Mouse (Mus musculus) retina, embryonic 14.5 days (tissue): ENCODE results near the gene Gpc6.

Experiments used
- DNase-seq: peaks from one replicate; pipeline ENCODE4 v3.0.0-alpha.2; 2015; ENCODE audit warnings: low spot score

Gpc6 gene

DNA sequence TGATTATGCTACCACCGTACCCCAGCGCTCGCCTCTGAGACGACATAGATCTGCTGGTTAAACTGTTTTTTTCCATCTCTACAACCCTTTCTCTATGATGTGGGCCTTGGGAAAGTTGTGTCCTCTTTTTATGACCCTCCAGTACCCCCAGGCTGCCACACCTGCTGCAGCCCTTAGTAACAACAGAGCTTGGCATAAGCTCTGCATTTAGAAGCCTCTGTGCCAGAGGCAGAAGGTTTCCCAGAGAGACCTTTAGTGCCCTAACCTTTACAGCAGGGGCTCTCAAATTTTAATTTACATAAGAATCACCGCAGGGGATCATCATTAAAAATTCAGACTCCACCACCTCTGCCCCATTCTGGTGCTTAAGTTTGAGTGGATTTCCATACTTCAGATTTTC lies 875.3 kb downstream of the Gpc6 start:
- no peak for DNase-seq

DNA sequence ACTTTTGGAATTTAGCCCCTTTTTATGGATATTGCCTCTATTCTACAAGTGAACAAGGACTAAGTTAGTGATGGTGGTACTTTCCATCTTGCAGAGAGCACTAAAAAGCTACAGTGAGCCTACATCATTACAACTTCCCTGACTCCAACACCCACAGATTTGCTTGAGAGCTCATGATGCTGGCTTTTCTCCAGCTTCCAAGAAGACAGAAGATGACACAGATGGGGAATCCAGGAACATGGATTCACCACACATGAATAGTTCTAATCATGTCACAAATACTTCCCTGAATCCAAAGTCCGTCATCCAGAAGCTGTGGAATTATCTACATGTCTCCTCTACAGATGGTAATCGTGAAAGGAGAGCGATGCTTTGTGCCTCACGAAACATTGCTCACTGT lies 882.7 kb downstream of the Gpc6 start:
- DNase-seq = no peak

DNA sequence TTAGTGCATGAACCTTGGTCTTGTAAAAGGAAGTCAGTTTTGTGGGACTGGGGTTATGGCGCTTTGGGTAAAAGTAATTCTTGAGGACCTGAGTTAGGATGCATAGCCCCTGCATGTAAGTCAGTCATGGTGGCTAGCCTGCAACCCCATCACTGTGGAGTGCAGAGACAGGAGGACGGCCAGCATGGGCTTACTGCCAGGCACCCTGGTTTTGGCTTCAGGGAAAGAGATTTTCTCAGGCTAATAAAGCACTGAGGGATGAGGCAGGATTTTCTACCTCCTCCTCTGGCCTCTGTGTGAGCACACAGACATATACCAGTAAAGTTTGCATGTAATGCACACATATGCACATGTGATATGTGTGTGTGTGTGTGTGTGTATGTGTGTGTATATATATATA lies 883.2 kb downstream of the Gpc6 start:
- DNase-seq = no peak

DNA sequence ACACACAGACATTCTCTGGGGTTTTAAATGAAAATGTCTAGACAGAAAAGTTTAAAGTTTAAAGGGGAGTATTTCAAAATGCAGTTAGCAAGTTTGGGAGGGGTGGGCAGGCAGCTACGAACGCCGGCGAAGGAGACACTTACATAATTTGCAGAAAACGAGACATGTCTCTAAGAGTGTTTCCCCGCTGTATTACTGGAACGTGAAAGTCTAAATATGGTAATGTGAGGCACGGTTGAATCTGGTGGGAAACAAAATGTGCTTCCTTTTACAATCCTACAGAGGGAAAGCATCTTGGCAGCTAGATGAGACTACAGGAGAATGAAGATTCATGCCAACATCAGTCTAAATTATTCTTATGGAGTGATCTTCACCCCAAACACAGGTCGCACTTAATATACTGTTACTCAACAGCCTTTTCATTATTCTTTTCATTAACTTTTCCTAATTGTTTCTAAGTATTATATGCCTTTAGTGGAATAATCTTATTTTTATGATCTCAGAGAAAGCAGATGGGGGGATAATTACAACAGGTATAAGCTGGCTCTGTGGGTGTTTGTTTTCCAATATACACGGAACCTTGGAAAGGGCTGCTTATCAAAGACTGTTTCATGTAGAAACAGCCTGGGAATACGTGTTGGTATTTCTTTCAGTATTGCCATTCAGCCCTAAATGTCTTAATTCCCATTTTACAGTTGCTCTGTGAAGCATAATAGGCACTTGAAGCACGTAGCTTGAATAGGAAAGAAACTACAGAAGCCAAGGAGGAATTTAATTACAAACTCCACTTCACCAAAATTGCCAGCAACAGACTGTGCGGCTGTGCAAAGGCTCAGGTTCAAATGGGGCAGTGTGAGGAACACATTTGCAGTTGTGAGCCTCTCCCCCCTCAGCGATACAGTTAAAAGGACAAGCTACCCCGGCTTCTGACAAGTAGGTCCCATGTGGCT lies 885.5 kb downstream of the Gpc6 start:
- no peak for DNase-seq

DNA sequence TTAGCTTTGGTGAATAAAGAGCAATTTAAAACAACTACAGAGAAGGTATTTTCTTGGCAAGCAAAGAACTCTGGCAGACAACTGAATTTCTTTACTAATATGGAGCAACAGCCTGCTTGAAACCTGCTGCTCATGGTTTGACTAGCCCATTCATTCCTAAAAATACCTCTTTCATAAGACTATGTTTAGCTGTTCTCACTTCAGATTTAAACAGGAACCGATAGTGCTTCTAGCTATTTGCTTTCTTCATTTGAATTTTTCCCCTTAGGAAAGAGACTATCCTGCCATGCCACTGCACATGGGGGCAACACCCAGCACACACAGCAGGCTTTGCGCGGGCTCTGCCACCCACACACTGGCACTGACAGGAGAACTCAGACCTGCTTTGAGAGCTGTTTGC lies 888.4 kb downstream of the Gpc6 start:
- DNase-seq = no peak

DNA sequence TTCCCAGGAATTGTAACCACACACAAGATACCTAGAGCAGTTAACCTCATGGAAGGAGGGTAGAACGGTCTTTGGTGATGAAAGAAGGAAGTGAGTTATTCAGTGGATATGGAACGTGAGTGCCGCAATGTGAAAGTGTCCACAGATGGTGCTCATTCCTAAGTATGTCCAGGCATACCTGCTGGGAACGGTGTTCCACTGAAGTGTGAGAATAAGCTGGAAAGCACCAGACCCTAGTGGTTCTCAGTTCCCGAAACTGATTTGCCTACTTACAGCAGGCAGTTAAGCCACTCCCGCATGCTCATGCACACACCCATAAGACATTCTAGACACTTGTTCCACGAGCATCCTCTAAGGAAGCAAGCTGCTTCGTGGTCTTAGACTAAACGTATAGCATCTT lies 890.9 kb downstream of the Gpc6 start:
- no peak for DNase-seq

DNA sequence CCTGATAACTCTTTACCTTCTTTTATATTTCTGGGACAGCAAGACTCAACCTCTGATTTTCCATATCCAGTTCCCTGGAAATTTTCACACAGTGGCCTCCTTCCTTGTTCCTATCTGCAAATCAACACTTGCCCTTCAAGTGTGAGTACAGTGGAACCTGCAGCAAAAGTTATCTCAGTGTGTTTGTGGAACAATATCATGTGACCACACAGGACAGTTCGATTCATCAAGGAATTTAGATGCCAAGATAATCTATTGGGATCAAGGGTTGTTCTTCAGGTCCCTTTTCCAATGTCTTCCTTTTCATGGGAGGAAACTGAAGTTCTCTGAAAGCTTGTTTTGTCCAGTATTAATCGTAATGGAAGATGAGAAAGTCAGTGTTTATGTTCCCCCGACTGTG lies 891.6 kb downstream of the Gpc6 start:
- DNase-seq = no peak

DNA sequence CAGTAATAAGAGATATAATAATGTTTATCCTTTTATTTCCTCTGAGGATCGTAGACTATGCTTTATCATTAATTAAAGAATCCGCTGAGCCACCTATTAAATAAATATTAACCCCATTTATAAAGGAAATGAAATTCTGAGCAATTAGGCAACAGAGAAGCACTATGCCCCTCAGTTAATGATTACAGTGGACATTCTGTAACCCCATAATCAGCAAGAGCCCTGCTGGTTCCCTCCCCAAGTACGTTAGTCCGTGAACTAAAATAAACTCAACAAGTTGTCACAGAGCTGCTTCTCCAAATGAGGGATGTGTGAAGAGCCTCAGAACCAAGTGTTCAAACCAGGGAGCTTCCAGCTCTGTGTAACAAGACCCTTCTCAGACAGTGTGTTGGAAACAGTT lies 892.1 kb downstream of the Gpc6 start:
- DNase-seq = no peak

DNA sequence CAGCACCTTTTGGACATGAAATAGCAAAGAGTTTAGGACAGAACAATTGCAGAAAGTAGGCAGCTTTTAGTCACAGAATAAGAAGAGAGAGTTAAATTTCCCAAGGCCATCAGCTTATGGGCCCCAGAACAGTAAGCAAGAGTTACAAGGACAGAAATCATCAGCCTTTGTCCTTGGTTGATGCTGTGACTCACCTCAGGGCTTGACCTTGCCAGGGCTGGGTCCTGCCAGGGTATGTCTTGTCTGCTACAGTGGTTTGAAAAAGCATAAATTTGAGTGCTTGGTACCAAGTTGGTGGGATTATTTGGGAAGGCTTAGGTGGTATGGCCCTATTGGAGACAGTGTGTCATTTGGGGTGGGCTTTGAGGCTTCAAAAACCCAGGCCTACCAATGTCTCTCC lies 899.4 kb downstream of the Gpc6 start:
- no peak for DNase-seq

DNA sequence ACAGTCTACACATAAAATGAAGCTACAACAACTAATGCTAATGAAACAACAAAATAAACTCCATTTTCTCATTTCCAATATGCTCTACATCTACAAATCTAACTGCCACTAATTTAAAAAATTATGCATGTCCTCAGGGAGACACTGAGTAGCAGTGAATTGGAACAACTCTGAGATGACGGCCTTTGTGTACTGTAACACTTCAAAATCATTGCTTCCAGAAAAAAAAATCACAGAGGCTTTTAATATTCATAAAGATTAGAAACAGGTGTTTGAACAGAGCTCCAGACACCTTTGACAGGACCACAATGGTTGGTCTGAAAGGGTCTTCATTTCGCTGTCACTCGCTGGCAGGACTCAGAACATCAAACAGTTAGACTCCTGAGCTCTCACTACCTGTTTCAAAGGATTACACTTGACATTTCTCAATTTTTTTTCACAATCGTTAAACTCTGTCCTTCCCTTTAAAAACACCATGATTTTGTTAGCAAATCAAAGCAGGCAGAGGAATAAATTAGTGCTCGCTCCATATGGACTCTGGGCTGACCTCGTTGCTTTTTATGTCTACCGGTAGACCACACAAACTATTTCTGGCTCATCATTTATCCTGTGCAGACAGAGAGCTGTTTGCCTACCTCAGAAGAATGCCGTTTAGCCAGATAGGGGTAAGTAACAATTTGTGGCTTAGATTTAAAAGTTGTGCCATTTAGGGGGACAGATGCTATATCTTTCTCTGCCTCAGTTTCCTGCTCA lies 901.4 kb downstream of the Gpc6 start:
- no peak for DNase-seq

DNA sequence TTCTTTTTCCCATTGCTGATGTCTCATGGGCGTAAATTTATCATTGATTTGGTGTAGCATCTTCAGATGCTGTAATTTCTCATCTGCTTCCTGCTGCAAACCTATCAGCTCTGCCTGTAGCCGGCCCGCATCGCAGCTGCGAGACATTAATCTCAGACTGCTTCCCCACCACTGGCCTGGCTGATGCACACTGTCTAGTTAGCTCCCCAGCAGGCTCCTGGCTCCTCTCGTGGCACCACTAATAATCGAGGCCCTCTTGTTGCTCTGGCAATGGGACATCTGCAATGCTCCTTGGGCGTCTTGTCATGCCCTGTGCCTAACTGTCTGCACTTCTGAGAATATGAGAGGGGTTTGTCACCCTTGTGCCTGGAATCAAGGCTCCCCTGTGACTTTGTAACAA lies 906.2 kb downstream of the Gpc6 start:
- no peak for DNase-seq

DNA sequence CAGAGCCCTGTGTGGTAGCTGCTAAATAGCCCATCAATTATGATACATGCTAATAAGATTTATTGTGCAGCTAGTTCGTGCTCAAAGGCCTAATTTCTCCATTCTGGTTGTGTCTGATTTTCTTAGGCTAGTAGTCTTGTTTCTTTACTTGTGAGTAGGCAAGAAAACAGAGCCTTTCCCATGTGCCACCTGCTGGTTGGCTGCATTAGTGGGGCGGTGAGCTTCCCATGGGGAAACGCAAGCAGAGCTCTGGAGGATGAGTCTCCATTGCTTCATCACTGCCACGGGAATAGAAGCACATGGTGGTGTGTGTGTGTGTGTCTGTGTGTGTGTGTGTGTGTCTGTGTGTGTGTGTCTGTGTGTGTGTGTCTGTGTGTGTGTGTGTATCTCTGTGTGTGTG lies 906.6 kb downstream of the Gpc6 start:
- DNase-seq = peak; percentile 26

DNA sequence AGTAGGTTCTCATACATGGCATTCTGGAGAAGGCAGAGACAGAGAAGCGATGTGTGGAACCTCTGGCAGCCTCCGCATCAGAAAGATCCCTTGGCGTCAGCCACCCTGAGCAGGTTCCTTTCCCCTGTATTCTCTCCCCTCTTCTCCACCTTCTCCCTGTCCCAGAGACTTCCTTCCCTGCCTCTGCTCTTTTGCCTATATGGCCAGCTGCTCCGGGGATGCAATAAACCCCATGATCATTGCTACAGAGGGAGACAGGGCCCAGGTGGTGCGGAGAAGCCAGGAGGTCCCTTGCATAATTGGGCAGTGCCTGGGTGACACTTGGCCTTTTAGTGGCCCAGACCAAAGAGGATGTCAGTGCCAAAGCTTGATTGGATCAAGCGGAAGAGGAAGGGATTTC lies 910.4 kb downstream of the Gpc6 start:
- DNase-seq = no peak

DNA sequence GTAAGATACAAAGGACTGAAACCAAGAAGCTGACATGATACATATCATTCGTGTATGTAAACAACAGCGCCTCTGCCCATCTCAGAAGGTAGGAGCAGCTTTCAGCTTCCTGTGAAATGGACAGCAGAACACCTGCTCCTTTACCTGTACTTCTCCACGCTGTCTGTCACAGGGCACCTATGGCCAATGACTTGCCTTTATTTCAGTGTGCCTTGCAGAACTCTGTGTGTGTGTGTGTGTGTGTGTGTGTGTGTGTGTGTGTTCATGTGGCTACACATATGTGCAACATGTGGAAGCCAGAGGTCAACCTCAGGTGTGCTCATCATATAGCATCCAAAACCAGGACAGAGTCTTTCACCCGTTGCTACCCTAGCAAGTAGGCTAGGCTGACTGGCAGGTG lies 911.9 kb downstream of the Gpc6 start:
- DNase-seq = no peak

DNA sequence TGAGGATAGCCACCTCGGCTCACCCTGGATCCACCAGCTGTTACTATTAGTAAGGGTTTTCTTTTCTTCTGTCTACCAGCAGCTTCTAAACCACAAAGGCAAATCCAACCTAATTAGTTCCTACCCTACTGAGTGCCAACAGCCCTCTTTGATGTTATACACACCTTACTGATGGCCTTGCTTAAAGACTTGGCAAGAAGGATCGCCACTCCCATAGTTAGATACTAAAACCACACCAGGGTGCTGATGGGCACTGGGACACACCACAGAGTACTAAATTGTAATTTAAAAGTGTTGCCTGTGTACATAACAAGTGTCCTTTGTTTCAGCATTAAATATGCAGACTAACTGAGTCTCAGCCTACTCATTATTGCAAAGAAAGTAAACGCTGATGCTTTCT lies 912.6 kb downstream of the Gpc6 start:
- DNase-seq = no peak

DNA sequence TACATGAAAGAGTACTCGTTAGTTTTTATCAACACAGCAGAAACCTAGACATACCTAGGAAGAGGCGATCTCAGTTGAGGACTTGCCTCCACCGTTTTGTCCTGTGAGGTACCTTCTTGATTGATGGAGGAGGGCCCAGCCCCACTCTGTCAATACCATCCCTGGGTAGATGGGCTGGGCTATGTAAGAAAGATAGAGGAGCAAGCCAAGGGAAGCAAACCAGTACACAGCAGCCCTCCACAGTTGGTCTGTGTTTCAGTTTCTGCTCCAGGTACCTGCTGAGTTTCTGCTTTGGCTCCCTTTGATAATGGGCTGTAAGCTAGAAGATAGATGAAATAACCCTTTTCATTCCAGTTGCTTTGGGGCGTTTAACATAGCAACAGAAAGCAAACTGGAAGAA lies 916.1 kb downstream of the Gpc6 start:
- DNase-seq = no peak

DNA sequence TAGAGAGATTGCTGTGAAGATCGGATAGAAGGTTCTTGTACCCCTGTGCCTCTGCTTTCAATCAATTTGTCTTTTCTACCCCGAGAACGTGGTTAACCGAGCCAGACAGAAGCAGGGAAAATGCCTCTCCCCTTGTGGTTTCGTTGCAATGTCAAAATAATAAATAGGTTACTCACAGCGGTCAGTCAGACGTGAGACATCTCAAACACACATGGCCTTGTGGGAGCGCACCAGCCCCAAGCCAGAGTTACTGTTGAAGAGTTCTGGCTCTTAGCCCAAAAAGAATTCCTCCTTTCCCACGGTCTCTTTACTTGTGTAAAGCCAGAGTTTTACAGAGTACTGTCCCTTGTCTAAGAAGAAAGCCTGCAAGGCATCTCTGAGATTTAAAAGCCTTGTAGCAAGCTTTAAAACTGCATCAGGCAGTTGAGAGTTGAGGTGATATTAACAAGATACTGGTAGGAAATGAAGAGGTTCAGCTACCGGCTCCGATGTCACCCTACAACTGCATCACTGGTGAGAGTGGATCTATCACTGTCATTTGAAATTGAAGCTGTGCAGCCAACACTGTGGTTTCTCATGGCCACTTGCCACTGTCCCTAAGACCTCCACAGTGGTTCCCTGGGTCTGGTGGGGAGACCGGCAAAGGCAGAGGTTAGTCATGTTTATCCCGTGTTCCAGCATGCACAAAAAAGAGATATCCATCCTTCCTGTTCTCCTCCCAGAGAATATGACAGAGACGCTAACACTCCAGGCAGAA lies 916.9 kb downstream of the Gpc6 start:
- peak; percentile 9 for DNase-seq

DNA sequence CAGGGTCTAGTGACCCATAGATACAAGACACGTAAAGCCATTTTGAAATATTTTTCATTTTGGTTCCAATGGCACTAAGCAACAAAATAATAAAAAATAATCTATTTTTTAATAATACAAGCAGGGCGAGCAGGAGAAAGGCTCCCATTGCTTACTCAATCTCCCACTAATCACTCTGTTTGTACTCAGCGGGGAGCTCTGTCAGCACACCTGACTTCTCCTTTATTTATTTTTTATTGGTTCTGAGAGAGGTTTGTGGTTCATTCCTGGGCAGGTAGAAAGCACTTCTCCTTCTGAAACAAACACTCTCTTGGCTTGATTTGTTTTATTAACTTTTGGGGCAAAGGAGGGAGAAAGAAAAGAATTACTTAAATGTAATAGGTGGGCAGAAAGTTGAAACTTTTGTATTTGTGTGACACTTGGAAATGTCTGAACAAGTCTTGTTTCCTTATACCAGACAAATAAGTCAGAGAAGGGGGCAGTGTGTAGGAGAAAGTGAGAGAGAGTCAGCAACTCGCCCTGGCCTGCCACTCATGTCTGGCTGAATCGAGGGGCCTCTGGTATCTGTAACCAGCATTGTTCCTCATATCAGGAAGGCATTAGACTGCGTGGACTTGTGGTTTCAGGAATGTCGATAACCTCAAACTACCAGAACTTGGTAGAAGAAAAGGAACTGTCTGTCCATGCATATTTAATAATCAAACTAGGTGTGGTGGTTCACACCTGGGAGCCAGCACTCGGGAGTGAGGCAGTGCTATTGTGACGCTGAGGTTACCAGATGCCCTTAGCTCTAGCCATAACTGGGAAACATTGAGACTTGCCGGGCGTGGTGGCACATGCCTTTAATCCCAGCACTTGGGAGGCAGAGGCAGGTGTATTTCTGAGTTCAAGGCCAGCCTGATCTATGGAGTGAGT lies 924.7 kb downstream of the Gpc6 start:
- DNase-seq = no peak

DNA sequence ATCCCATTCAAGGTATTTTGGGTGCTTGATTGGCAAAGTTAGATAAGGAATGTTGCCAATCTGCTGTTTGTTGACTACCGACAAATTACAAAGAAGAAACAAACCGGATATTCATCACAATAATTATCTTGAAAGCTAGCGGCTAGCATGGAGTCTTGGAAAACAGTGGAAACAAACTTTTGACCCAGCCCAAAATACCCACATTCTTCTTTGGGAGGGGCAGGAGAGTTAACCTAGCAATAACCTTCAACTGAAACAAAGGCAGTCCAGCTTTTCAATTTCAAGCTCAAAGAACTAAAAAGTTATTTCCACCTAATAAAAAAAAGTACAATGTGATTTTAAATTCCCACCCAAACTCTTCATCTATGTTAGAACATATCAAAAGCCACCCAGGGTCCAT lies 927.2 kb downstream of the Gpc6 start:
- DNase-seq = no peak

DNA sequence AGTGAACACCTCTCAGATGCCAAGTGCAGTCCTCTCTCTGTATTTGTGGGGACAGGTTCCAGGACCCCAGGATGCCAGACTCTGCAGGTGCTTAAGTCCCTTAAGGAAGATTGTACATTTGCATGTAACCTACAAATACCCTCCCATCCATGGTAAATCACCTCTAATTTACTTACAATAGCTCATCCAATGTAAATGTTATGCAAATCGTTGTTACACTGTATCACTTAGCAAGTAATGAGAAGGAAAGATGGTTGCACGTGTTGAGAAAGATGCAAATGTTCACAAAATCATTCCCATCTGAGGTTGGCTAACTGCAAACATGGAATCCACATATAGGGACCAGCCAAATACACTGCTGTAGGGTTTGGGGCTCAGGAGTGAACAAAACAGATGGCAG lies 927.7 kb downstream of the Gpc6 start:
- DNase-seq = no peak

DNA sequence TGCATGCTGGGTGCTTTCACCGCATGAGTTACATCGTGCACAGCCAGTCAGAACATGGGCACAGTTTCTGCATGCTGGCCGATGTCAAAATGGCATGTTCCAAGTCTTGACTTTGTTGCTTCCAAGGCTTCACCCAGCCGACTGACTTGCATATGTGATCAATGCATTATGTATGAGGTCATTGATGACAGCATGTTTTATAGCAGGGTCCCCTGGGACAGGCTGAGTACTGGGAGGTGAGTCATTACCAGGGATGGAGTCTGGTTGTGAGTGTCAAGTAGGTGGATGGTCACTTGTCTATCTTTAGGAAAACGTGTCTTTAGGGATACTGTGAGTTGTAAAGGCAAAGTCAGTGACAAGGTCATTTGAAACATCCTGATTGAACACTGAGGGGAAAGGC lies 929.4 kb downstream of the Gpc6 start:
- peak; percentile 11 for DNase-seq

DNA sequence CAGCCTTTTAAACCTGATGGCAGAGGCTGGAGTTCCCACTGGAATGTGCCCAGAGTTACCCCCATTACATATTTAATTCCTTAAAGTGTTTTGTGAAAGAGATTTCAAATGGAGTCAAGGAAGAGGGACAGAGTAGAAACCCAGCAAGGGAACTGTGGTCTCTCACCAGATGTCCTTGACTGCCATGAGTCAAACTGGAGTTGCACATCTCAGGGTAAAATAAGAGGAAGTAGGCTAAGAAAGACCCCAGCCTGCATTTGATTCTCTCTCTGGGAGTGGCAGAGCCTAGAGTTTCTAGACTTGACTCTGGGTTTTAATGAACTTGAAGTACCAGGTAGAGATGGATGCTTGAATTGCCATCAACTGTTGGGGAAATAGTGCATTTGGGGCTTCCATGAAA lies 946.2 kb downstream of the Gpc6 start:
- DNase-seq = no peak
